Mouse (Mus musculus): ENCODE data around the gene Elof1. TPM values are rescaled to one million over a fixed set of nuclear protein-coding genes. Genes with fewer than 3 reads are reported as not detected.
A peak's percentile ranks its signal among the peaks of the same experiment; 100 is the strongest.

Elof1 gene
- total RNA-seq, 2 experiments from 2014 or later, result 62.0 to 64.2 TPM

GRCm38 (mm10) chr9:22066433-22066832, 50.5 kb downstream of the Elof1 start:
- intact Hi-C loops (cut with DNase I), result loop anchor here (2.0 kb wide), 1 partner anchor 76 kb away; no protein-coding TSS in a partner anchor
- peak in 1 of 2 experiments; percentile 61 for DNase-seq (ENCODE audit: low spot score in 2 of 2)

GRCm38 (mm10) chr9:22065642-22066041, 51.3 kb downstream of the Elof1 start:
- no peak for DNase-seq (ENCODE audit: low spot score in 2 of 2)
- intact Hi-C loops (cut with DNase I), result loop anchor here (2.0 kb wide), 1 partner anchor 77 kb away; no protein-coding TSS in a partner anchor

GRCm38 (mm10) chr9:22064341-22064740, 52.6 kb downstream of the Elof1 start:
- no peak for DNase-seq (ENCODE audit: low spot score in 2 of 2)
- intact Hi-C loops (cut with DNase I), result no loop called here

Small RNA genes lying within 50 kb of the gene (microRNA-seq; reads per million reads assigned to microRNA genes)
- 0 to 0.53 reads per million in 2 experiments for gene Mir7084

Other genes with a start within 250 kb of the Elof1 start
- gene Rab3d, start 199.0 kb downstream of the Elof1 start, total RNA-seq (2021), result 10 to 100 TPM; 17.5 to 24.8 TPM
- 10 to 100 TPM; 12.5 to 14.7 TPM for gene Ccdc159, start 189.7 kb downstream of the Elof1 start, total RNA-seq (2021)
- gene Tmem205, start 189.6 kb downstream of the Elof1 start, total RNA-seq (2021), result 10 to 100 TPM; 28.0 to 33.5 TPM
- gene Plppr2, start 180.1 kb downstream of the Elof1 start, total RNA-seq (2021), result 100 to 1,000 TPM; 262 to 263 TPM
- 10 to 100 TPM; 14.4 to 15.0 TPM for gene Swsap1, start 161.4 kb downstream of the Elof1 start, total RNA-seq (2021)
- 1 to 10 TPM; 1.4 to 3.4 TPM for gene Epor, start 153.7 kb downstream of the Elof1 start, total RNA-seq (2021)
- 1 to 10 TPM; 1.7 to 2.4 TPM for gene Rgl3, start 127.7 kb downstream of the Elof1 start, total RNA-seq (2021)
- 1 to 10 TPM; 7.3 to 7.7 TPM for gene Ccdc151, start 114.5 kb downstream of the Elof1 start, total RNA-seq (2021)
- 100 to 1,000 TPM in 1 of 2 experiments, 10 to 100 TPM in 1; 98.9 to 102 TPM for gene Prkcsh, start 114.4 kb downstream of the Elof1 start, total RNA-seq (2021)
- 100 to 1,000 TPM; 155 to 168 TPM for gene Elavl3, start 65.1 kb downstream of the Elof1 start, total RNA-seq (2021)
- gene Gm49318, start 45.9 kb downstream of the Elof1 start, total RNA-seq (2021), result 1 to 10 TPM; 1.4 to 3.7 TPM
- 10 to 100 TPM; 19.0 to 21.6 TPM for gene Zfp653, start 45.8 kb downstream of the Elof1 start, total RNA-seq (2021)
- gene Ecsit, start 31.7 kb downstream of the Elof1 start, total RNA-seq (2021), result 10 to 100 TPM; 41.5 to 43.2 TPM
- under 1 TPM; 0.88 to 0.93 TPM for gene Cnn1, start 18.0 kb downstream of the Elof1 start, total RNA-seq (2021)
- gene Acp5, start 18.5 kb upstream of the Elof1 start, total RNA-seq (2021), result under 1 TPM; 0.40 to 0.53 TPM
- gene Pigyl, start 39.7 kb upstream of the Elof1 start, total RNA-seq (2021), result 10 to 100 TPM; 33.1 to 51.9 TPM
- under 1 TPM in 1 of 2 experiments, not detected in 1; 0.24 TPM for gene Zfp872, start 70.9 kb upstream of the Elof1 start, total RNA-seq (2021)
- 10 to 100 TPM; 17.5 to 18.6 TPM for gene Zfp809, start 108.5 kb upstream of the Elof1 start, total RNA-seq (2021)
- 1 to 10 TPM; 2.8 TPM for gene Zfp599, start 142.7 kb upstream of the Elof1 start, total RNA-seq (2021)
- 10 to 100 TPM; 15.9 to 17.4 TPM for gene Zfp810, start 190.5 kb upstream of the Elof1 start, total RNA-seq (2021)

Measured in left cerebral cortex, postnatal 14 days (tissue).